Mouse (Mus musculus) gastrocnemius, postnatal 25 days (tissue): ENCODE measurements around the gene Ulk4. TPM values are rescaled to one million over a fixed set of nuclear protein-coding genes. Genes with fewer than 3 reads are reported as not detected.
"Not testable (repeated sequence)": the region's sequence is repeated elsewhere in the genome, so short reads cannot be mapped to it uniquely, and the experiment has no call there.

Experiments used
- DNase-seq: peaks from one replicate; pipeline ENCODE4 v3.0.0; 2022
- total RNA-seq, 2 experiments: library from RNA; stranded (reverse); gene quantifications; 1 replicate in 1 of 2; 2 replicates in 1 of 2; pipeline ENCODE4 v1.2.3; 2021

The Ulk4 gene
- total RNA-seq, 2 experiments from 2014 or later, result 0.18 to 0.29 TPM

- no peak for DNase-seq
Measured at GRCm38 (mm10) chr9:121064606-121065355, 212.2 kb downstream of the Ulk4 start.

GRCm38 (mm10) chr9:121062671-121063070 is 214.3 kb downstream of the Ulk4 start:
- no peak for DNase-seq

GRCm38 (mm10) chr9:121061820-121062623 is 215.0 kb downstream of the Ulk4 start:
- no peak for DNase-seq

- DNase-seq, result no peak
Measured at GRCm38 (mm10) chr9:121060331-121060730, 216.7 kb downstream of the Ulk4 start.

GRCm38 (mm10) chr9:121059286-121059685 is 217.7 kb downstream of the Ulk4 start:
- no peak for DNase-seq

GRCm38 (mm10) chr9:121058538-121058937 is 218.5 kb downstream of the Ulk4 start:
- no peak for DNase-seq

- DNase-seq, result no peak
Measured at GRCm38 (mm10) chr9:121058116-121058515, 218.9 kb downstream of the Ulk4 start.

GRCm38 (mm10) chr9:121057401-121057800 is 219.6 kb downstream of the Ulk4 start:
- no peak for DNase-seq

- no peak for DNase-seq
Measured at GRCm38 (mm10) chr9:121056526-121056925, 220.5 kb downstream of the Ulk4 start.

- no peak for DNase-seq
Measured at GRCm38 (mm10) chr9:121056036-121056435, 221.0 kb downstream of the Ulk4 start.

- DNase-seq, result not testable (repeated sequence)
Measured at GRCm38 (mm10) chr9:121045657-121046056, 231.3 kb downstream of the Ulk4 start.

GRCm38 (mm10) chr9:121044471-121045206 is 232.4 kb downstream of the Ulk4 start:
- no peak for DNase-seq

GRCm38 (mm10) chr9:121043021-121043420 is 234.0 kb downstream of the Ulk4 start:
- DNase-seq, result no peak

GRCm38 (mm10) chr9:121038396-121038795 is 238.6 kb downstream of the Ulk4 start:
- no peak for DNase-seq

GRCm38 (mm10) chr9:121037975-121038374 is 239.0 kb downstream of the Ulk4 start:
- DNase-seq, result no peak

GRCm38 (mm10) chr9:121035296-121035695 is 241.7 kb downstream of the Ulk4 start:
- no peak for DNase-seq

- DNase-seq, result no peak
Measured at GRCm38 (mm10) chr9:121033596-121033995, 243.4 kb downstream of the Ulk4 start.

GRCm38 (mm10) chr9:121032322-121032964 is 244.6 kb downstream of the Ulk4 start:
- no peak for DNase-seq

GRCm38 (mm10) chr9:121030949-121031348 is 246.0 kb downstream of the Ulk4 start:
- DNase-seq, result no peak

GRCm38 (mm10) chr9:121029786-121030185 is 247.2 kb downstream of the Ulk4 start:
- DNase-seq, result no peak

GRCm38 (mm10) chr9:121023526-121024264 is 253.3 kb downstream of the Ulk4 start:
- peak; percentile 20 for DNase-seq
